Mouse (Mus musculus): ENCODE data around the gene Ptpn13. TPM values are rescaled to one million over a fixed set of nuclear protein-coding genes. Genes with fewer than 3 reads are reported as not detected.
A peak's percentile ranks its signal among the peaks of the same experiment; 100 is the strongest.

Gene Ptpn13
- polyA plus RNA-seq (2016; fragmentation: Nextera tagmentation; extraction: Ambion mirVana), result 15.1 and 16.8 TPM in 2 replicates

DNA sequence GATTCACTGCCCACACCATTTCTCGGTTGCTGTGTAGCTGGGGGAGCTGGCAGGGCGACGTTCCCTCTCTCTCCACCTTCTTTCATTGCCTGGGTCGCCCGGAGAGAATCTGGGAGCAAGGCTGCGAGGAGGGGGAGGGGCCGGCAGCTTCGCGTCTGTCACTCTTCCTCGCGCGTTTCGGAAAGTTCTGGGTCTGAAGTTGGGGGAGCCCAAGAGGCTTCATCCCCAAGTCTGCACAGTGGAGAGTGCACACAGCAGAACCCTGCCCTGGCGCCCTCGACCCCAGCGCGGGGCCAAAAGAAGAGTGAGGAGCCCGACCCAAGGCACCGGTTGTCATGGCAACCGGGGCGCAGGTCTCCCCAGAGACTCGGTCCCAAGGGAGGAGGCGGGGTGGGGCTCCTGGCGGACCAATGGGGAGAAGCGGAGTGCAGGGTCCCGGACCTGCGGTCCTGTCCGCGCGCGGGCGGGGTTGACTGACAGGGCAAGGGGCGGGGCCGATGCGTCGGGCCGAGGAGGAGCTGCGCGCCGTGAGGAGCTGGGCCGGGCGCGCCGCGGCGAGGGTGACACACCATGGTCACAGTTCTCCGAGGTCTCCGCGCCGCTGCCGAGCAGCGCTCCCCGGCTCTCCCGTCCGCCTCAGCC is at the start of gene Ptpn13:
TSS of gene Ptpn13 (plus strand) at position 515 of the 642 bp plus-strand sequence.
- Histone ChIP-seq H3K36me3 (no peaks in the 10 kb centered on the region), H3K4me1 (replicated peaks) (peaks cover 42% of the 10 kb centered on the region), H3K4me3 (peak within 1 kb of the TSS; percentile 96), H3K27ac (ENCODE audit: poor library complexity, severe bottlenecking) (peak within 1 kb of the TSS; percentile 87), H3K4me2 (peak within 1 kb of the TSS; percentile 88), H3K9ac (peak within 1 kb of the TSS; percentile 94), H3K27me3 (replicated peaks) (no peaks in the 10 kb centered on the region), H3K9me3 (replicated peaks) (no peaks in the 10 kb centered on the region)
- WGBS, result under 1% methylated on average over 54 of the region's 55 CpGs
- peak; percentile 96 for ATAC-seq (ENCODE audit: insufficient number of reproducible peaks, low FRiP score)

DNA sequence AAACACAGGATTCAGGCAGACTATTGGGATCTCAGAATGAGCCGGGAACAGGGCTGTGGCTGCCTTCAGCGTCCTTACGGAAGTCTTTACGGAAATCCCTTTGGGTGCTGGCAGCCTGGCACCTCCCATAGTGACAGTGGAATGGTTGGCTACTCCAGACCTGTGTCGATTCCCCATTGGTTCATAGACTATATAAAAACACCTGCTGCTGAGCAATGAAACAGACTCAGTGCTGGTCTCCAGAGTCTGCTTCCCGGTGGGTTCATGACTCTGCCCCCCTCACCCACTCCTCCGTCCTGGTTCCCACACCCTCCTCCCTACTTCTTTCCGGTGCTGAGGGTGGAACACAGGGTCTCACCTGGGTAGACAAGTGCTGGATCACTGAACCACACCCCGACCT is 49.8 kb upstream of the Ptpn13 start:
- Histone ChIP-seq H3K27ac (ENCODE audit: poor library complexity, severe bottlenecking) (no peak overlapping the region), H3K4me3 (no peak overlapping the region), H3K4me1 (replicated peaks) (peaks cover 20% of the 10 kb centered on the region), H3K9me3 (replicated peaks) (no peaks in the 10 kb centered on the region), H3K9ac (no peak overlapping the region), H3K36me3 (no peaks in the 10 kb centered on the region), H3K27me3 (replicated peaks) (peaks cover 12% of the 10 kb centered on the region), H3K4me2 (no peak overlapping the region)
- ATAC-seq (ENCODE audit: insufficient number of reproducible peaks, low FRiP score), result no peak
- 83% methylated on average over 9 of the region's 9 CpGs for WGBS

DNA sequence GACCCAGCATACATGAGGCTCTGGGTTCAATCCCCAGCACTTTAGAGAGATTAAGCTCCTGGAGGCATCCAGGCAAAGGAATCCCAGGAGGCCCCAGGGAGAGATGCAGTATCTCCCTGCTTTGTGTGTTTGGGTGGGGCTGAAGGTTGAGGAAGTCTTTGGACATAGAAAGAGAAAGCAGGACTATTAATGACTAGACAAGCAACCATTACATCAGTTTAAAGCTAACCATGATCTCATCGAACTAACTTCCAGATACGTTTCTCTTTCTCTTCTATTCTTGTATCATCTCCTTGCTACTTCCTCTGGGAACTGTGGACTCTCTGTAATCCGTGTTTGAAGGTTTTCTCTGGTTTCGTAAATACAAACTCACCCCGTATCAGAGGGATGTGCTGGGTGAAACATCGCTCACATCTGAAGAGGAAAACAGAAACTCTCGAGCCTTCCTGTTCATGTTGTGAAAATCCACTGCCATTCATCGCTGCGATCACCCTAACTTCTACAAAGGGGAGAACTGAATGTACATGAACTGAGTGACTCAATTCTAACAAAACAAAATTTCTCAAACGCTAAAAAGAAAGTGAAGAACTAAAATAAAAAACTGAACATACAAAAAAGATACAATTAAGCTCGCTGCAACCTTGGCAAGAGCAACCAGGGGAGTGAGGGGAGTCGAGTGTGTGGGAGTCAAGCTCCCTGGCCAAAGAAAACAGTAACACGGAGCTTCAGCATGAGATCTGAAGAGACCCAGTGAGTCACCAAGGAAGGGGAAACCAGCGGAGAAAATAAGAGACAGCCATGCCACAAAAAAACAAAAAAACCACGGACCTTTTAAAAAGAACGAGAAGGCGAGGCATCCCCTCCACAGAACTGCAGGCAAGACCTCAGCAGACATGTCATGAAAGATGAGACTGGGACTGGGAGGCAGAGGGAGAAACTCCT is 48.4 kb upstream of the Ptpn13 start:
- Histone ChIP-seq H3K4me1 (replicated peaks) (peaks cover 28% of the 10 kb centered on the region), H3K4me2 (peak overlapping the region; percentile 48), H3K27me3 (replicated peaks) (peaks cover 12% of the 10 kb centered on the region), H3K9me3 (replicated peaks) (no peaks in the 10 kb centered on the region), H3K27ac (ENCODE audit: poor library complexity, severe bottlenecking) (peak overlapping the region; percentile 27), H3K36me3 (no peaks in the 10 kb centered on the region), H3K9ac (no peak overlapping the region), H3K4me3 (no peak overlapping the region)
- ATAC-seq (ENCODE audit: insufficient number of reproducible peaks, low FRiP score), result no peak
- WGBS, result 41% methylated on average over 17 of the region's 17 CpGs

DNA sequence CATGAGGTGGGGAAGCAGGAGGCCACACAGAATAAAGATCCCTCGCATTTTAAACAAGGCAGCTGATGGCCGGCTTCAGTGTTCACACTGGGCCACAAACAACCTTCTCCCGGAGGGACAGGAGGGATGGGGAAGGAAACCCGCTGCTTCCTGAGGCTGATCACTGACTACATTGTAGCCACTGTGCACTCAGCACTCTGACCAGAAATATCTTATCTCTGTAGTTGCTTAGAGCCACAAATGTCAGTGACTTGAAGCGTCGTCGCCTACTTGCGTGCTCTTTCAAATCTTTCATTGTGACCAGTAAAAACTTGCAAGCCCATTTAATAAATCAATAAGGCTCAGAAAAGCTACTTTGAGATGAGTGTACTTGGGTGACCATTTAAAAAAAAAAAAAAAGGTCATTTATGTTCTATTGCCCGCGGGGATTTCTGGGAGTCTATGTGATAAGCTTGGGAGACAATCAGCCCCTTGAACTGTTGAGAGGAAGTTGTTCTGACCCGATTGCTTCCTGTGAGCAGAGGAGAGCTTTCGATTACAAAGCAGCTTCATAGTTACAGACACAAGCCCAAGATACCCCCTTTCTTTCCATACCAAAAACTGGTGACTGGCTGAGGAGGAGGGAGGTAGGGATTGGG is 47.4 kb upstream of the Ptpn13 start:
- ATAC-seq (ENCODE audit: insufficient number of reproducible peaks, low FRiP score), result peak; percentile 59; the same call in 1 of the 2 replicates
- Histone ChIP-seq H3K27ac (ENCODE audit: poor library complexity, severe bottlenecking) (peak overlapping the region; percentile 27), H3K4me2 (peak overlapping the region; percentile 48), H3K4me3 (no peak overlapping the region), H3K4me1 (replicated peaks) (peaks cover 28% of the 10 kb centered on the region), H3K27me3 (replicated peaks) (peaks cover 12% of the 10 kb centered on the region), H3K9me3 (replicated peaks) (no peaks in the 10 kb centered on the region), H3K9ac (no peak overlapping the region), H3K36me3 (no peaks in the 10 kb centered on the region)
- 5% methylated on average over 12 of the region's 12 CpGs for WGBS

DNA sequence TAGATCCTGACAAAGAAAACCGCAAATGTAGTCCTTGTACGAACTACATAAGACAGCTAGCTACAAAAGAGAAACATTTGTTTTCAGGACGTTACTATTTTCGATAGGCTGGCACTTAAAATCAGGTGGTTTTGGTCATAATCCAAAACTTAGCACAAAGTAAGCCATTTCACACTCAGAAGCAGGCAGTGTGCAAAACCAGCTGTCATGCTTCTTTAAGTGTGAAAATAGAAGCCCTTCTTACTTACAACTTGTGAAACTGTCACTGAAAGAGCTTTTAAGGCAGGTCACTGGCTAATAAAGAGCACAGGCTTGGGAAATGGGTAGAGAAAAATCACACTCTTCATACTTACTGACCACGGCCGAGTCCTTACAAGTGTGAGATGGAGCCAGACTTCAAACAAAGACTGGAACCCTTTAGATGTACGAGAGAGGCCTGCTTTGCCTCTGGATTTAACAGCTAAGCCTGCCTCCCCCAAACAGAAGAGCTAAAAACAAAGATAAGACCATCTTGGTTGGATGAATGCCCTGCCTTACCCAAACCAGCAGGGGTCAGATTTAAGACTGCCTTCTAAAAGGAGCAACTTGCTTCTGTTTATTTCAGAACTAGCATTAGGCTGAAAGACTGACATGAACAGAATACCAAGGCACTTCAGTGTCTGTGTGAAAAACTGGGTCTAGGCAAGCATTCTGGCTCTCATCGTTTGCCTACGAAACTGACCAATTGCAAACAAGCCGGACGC is 44.0 kb upstream of the Ptpn13 start:
- no peaks in the 10 kb centered on the region for H3K36me3 ChIP-seq
- H3K9ac ChIP-seq, result no peak overlapping the region
- peaks cover 25% of the 10 kb centered on the region for H3K4me1 ChIP-seq (replicated peaks)
- H3K4me2 ChIP-seq, result no peak overlapping the region
- peak overlapping the region; percentile 57 for H3K27ac ChIP-seq (ENCODE audit: poor library complexity, severe bottlenecking)
- H3K4me3 ChIP-seq, result no peak overlapping the region
- no peak for ATAC-seq (ENCODE audit: insufficient number of reproducible peaks, low FRiP score)
- H3K27me3 ChIP-seq (replicated peaks), result no peaks in the 10 kb centered on the region
- 56% methylated on average over 11 of the region's 11 CpGs for WGBS
- 0 out of 2 replicates have a peak, but pooled peaks cover 3% of the 10 kb centered on the region for H3K9me3 ChIP-seq (replicated peaks)

DNA sequence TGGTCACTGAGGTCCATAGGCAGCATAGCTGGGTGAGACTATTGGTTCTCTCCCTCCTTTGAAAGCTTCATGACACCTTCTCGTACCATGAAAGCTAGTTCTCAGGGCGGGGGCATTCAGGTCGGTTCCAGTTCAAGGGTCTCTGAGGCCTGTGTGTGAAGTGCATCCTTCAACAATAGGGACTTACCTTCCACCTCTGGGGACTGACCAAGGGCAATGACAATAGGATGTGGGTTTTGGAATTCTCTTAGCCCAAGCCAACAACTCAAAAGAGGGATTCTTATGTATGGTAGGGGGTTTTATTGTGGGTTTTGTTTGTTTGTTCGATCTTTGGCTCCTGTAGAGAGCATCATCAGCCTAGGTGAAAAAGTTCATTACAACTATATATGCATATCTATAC is 42.0 kb upstream of the Ptpn13 start:
- Histone ChIP-seq H3K4me2 (no peak overlapping the region), H3K27ac (ENCODE audit: poor library complexity, severe bottlenecking) (no peak overlapping the region), H3K9ac (no peak overlapping the region), H3K27me3 (replicated peaks) (no peaks in the 10 kb centered on the region), H3K9me3 (replicated peaks) (0 out of 2 replicates have a peak, but pooled peaks cover 3% of the 10 kb centered on the region), H3K4me3 (no peak overlapping the region), H3K4me1 (replicated peaks) (peaks cover 23% of the 10 kb centered on the region), H3K36me3 (no peaks in the 10 kb centered on the region)
- no peak for ATAC-seq (ENCODE audit: insufficient number of reproducible peaks, low FRiP score)
- WGBS, result 88% methylated on average over 4 of the region's 4 CpGs

DNA sequence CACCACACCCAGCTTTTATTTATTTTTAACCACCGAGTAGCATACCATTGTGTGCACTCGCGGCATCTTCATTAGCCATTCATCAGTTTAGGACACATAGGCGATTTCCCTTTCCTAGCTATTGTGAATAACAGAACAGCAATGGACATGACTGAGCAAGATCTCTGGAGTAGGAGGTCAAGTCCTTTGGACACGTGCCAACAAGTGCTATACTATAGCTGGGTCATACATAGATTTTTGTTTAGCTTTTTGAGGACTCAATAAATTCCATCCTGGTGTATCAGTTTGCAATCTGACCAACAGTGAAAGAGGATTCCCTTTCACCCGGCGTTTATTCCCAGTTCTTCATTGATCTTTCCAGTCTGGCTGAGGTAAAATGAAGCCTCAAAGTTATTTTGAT is 41.0 kb upstream of the Ptpn13 start:
- no peak overlapping the region for H3K27ac ChIP-seq (ENCODE audit: poor library complexity, severe bottlenecking)
- H3K4me3 ChIP-seq, result no peak overlapping the region
- no peaks in the 10 kb centered on the region for H3K36me3 ChIP-seq
- no peak overlapping the region for H3K9ac ChIP-seq
- H3K4me1 ChIP-seq (replicated peaks), result peaks cover 22% of the 10 kb centered on the region
- WGBS, result 84% methylated on average over 7 of the region's 7 CpGs
- H3K9me3 ChIP-seq (replicated peaks), result 0 out of 2 replicates have a peak, but pooled peaks cover 3% of the 10 kb centered on the region
- no peaks in the 10 kb centered on the region for H3K27me3 ChIP-seq (replicated peaks)
- no peak overlapping the region for H3K4me2 ChIP-seq
- no peak for ATAC-seq (ENCODE audit: insufficient number of reproducible peaks, low FRiP score)

DNA sequence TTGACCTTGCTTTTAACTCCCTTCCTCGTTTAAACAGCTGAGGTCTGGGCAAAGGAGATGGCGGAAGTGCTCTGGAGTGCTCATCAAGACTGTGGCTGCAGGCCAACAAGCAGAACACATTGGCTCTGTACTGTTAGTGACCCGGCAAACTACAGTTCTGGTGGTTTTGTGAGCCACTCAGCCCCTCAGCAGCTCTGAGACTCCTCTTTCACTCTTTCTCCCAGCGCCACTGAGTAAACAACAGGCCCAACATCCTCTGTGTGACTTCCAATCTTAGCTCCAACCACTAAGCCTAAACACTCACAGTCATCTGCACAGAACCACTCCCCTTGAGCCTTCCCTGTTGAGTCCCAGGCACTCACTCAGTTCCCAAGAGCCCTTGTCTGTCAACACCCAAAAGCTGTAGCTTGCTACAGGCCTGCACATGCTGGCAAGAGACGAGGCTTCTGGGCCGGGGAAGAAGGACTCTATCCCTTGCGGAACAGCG is 37.4 kb upstream of the Ptpn13 start:
- ATAC-seq (ENCODE audit: insufficient number of reproducible peaks, low FRiP score), result peak; percentile 72
- H3K9me3 ChIP-seq (replicated peaks), result 0 out of 2 replicates have a peak, but pooled peaks cover 3% of the 10 kb centered on the region
- H3K36me3 ChIP-seq, result no peaks in the 10 kb centered on the region
- 21% methylated on average over 8 of the region's 8 CpGs for WGBS
- H3K4me3 ChIP-seq, result no peak overlapping the region
- H3K4me2 ChIP-seq, result no peak overlapping the region
- peak overlapping the region; percentile 61 for H3K27ac ChIP-seq (ENCODE audit: poor library complexity, severe bottlenecking)
- peaks cover 14% of the 10 kb centered on the region for H3K4me1 ChIP-seq (replicated peaks)
- no peak overlapping the region for H3K9ac ChIP-seq
- 0 out of 2 replicates have a peak, but pooled peaks cover 6% of the 10 kb centered on the region for H3K27me3 ChIP-seq (replicated peaks)

DNA sequence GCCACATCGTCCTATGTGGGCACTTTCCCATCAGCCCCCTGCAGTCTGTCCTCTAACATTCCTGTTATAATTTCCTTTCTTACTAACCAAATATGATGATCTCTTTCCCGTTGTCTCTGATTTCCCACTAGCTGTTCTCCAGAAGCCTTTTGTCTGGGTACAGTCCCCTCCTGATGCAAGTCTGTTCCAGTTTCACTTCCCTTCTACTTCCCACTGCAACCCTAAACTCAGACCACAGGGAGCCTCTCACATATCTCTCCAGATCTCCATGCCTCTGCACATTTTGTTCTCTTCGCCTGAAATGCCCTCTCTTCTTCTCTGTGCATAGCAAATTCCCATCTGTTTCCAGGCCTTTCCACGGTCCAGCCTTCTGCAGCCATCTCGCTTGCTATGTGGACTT is 35.6 kb upstream of the Ptpn13 start:
- H3K36me3 ChIP-seq, result no peaks in the 10 kb centered on the region
- H3K4me1 ChIP-seq (replicated peaks), result peaks cover 14% of the 10 kb centered on the region
- H3K27me3 ChIP-seq (replicated peaks), result 0 out of 2 replicates have a peak, but pooled peaks cover 6% of the 10 kb centered on the region
- no peak overlapping the region for H3K4me2 ChIP-seq
- H3K27ac ChIP-seq (ENCODE audit: poor library complexity, severe bottlenecking), result no peak overlapping the region
- no peak for ATAC-seq (ENCODE audit: insufficient number of reproducible peaks, low FRiP score)
- no peak overlapping the region for H3K9ac ChIP-seq
- H3K9me3 ChIP-seq (replicated peaks), result 0 out of 2 replicates have a peak, but pooled peaks cover 3% of the 10 kb centered on the region
- 73% methylated on average over 5 of the region's 5 CpGs for WGBS
- no peak overlapping the region for H3K4me3 ChIP-seq

DNA sequence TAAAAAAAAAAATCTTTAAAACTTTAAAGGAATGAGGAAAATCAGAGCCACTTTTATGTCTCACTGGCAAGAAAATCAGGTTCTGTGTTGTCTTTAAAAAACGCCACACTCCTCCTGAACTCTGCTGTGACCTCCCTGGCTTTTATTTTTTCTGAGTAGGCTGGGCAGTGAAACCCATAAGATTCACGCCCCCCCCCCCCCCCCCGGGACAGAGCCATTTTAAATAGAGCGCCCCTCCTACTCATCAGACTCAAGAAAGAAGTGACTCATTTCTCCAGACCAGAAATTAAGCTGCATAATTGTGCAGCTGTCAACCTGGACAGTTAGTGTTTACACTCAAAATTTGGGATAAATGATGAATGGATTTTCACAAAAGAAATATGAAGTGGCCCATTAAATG is 31.8 kb upstream of the Ptpn13 start:
- 25% methylated on average over 4 of the region's 4 CpGs for WGBS
- Histone ChIP-seq H3K9ac (no peak overlapping the region), H3K4me2 (no peak overlapping the region), H3K27ac (ENCODE audit: poor library complexity, severe bottlenecking) (no peak overlapping the region), H3K9me3 (replicated peaks) (no peaks in the 10 kb centered on the region), H3K27me3 (replicated peaks) (0 out of 2 replicates have a peak, but pooled peaks cover 6% of the 10 kb centered on the region), H3K36me3 (no peaks in the 10 kb centered on the region), H3K4me3 (no peak overlapping the region), H3K4me1 (replicated peaks) (peaks cover under 1% of the 10 kb centered on the region)
- ATAC-seq (ENCODE audit: insufficient number of reproducible peaks, low FRiP score), result no peak

Measured in heart, embryonic 12.5 days (tissue).